Mouse (Mus musculus): ENCODE measurements around the gene Polr1e. TPM values are rescaled to one million over a fixed set of nuclear protein-coding genes. Genes with fewer than 3 reads are reported as not detected.

Polr1e gene
- total and polyA plus RNA-seq, 2 experiments from 2014 or later: 46.7 to 71.2 TPM

- H3K4me2 ChIP-seq (ENCODE audit: low read depth, low read length): peak overlapping the region; percentile 81
- no peaks in the 10 kb centered on the region for H3K9me3 ChIP-seq (replicated peaks; ENCODE audit: control insufficient read depth, low read length)
- TF ChIP-seq CTCF (IDR thresholded peaks at IDR 0.05; ENCODE audit: low read depth) (no peak), EP300 (IDR thresholded peaks at IDR 0.05; ENCODE audit: low read depth) (no peak)
- peak overlapping the region; percentile 51 for H3K9ac ChIP-seq (replicated peaks; ENCODE audit: low read depth, low read length)
- WGBS: 2% methylated on average over 14 of the region's 14 CpGs
- H3K36me3 ChIP-seq (replicated peaks; ENCODE audit: control insufficient read depth, insufficient read depth, low read length): peaks cover 14% of the 10 kb centered on the region
- DNase-seq (ENCODE audit: low spot score) (no peak), ATAC-seq (ENCODE audit: insufficient read depth, low read depth) (peak; percentile 38)
- H3K4me3 ChIP-seq (ENCODE audit: low read depth, low read length): peak overlapping the region; percentile 75
- peaks cover 18% of the 10 kb centered on the region for H3K4me1 ChIP-seq (ENCODE audit: control insufficient read depth, insufficient read depth)
- H3K27me3 ChIP-seq (ENCODE audit: control insufficient read depth, insufficient read depth, low read length): no peaks in the 10 kb centered on the region
- peak overlapping the region; percentile 52 for H3K27ac ChIP-seq (ENCODE audit: low read depth)
Measured at GRCm38 (mm10) chr4:45019009-45019408, 626 bp downstream of the Polr1e start.

GRCm38 (mm10) chr4:45026459-45026858, 8.1 kb downstream of the Polr1e start:
- no peaks in the 10 kb centered on the region for H3K27me3 ChIP-seq (ENCODE audit: control insufficient read depth, insufficient read depth, low read length)
- no peaks in the 10 kb centered on the region for H3K9me3 ChIP-seq (replicated peaks; ENCODE audit: control insufficient read depth, low read length)
- no peak overlapping the region for H3K27ac ChIP-seq (ENCODE audit: low read depth)
- H3K4me3 ChIP-seq (ENCODE audit: low read depth, low read length): no peak overlapping the region
- TF ChIP-seq CTCF (IDR thresholded peaks at IDR 0.05; ENCODE audit: low read depth) (no peak), EP300 (IDR thresholded peaks at IDR 0.05; ENCODE audit: low read depth) (no peak)
- H3K4me2 ChIP-seq (ENCODE audit: low read depth, low read length): no peak overlapping the region
- H3K9ac ChIP-seq (replicated peaks; ENCODE audit: low read depth, low read length): no peak overlapping the region
- WGBS: 87% methylated on average over 4 of the region's 4 CpGs
- no peaks in the 10 kb centered on the region for H3K4me1 ChIP-seq (ENCODE audit: control insufficient read depth, insufficient read depth)
- DNase-seq (ENCODE audit: low spot score) (no peak), ATAC-seq (ENCODE audit: insufficient read depth, low read depth) (no peak)
- H3K36me3 ChIP-seq (replicated peaks; ENCODE audit: control insufficient read depth, insufficient read depth, low read length): peaks cover 83% of the 10 kb centered on the region

GRCm38 (mm10) chr4:45032586-45032985, 14.2 kb downstream of the Polr1e start:
- Histone ChIP-seq H3K4me1 (ENCODE audit: control insufficient read depth, insufficient read depth) (peaks cover 7% of the 10 kb centered on the region), H3K36me3 (replicated peaks; ENCODE audit: control insufficient read depth, insufficient read depth, low read length) (peaks cover 81% of the 10 kb centered on the region), H3K4me2 (ENCODE audit: low read depth, low read length) (no peak overlapping the region), H3K27ac (ENCODE audit: low read depth) (no peak overlapping the region), H3K27me3 (ENCODE audit: control insufficient read depth, insufficient read depth, low read length) (no peaks in the 10 kb centered on the region), H3K9me3 (replicated peaks; ENCODE audit: control insufficient read depth, low read length) (no peaks in the 10 kb centered on the region), H3K4me3 (ENCODE audit: low read depth, low read length) (no peak overlapping the region), H3K9ac (replicated peaks; ENCODE audit: low read depth, low read length) (no peak overlapping the region)
- TF ChIP-seq CTCF (IDR thresholded peaks at IDR 0.05; ENCODE audit: low read depth): no peak
- TF ChIP-seq EP300 (IDR thresholded peaks at IDR 0.05; ENCODE audit: low read depth): no peak
- 75% methylated on average over 9 of the region's 9 CpGs for WGBS
- DNase-seq (ENCODE audit: low spot score) (no peak), ATAC-seq (ENCODE audit: insufficient read depth, low read depth) (no peak)

GRCm38 (mm10) chr4:45034693-45035628, 16.6 kb downstream of the Polr1e start:
- Histone ChIP-seq H3K27ac (ENCODE audit: low read depth) (peak overlapping the region; percentile 62; the same call in 1 of the 2 replicates), H3K4me1 (ENCODE audit: control insufficient read depth, insufficient read depth) (peaks cover 7% of the 10 kb centered on the region), H3K4me2 (ENCODE audit: low read depth, low read length) (no peak overlapping the region), H3K9ac (replicated peaks; ENCODE audit: low read depth, low read length) (0 out of 2 replicates have a peak overlapping the region, but pooled peaks have one; percentile 1), H3K4me3 (ENCODE audit: low read depth, low read length) (no peak overlapping the region), H3K27me3 (ENCODE audit: control insufficient read depth, insufficient read depth, low read length) (no peaks in the 10 kb centered on the region), H3K9me3 (replicated peaks; ENCODE audit: control insufficient read depth, low read length) (no peaks in the 10 kb centered on the region), H3K36me3 (replicated peaks; ENCODE audit: control insufficient read depth, insufficient read depth, low read length) (peaks cover 60% of the 10 kb centered on the region)
- ATAC-seq (ENCODE audit: insufficient read depth, low read depth): no peak
- 68% methylated on average over 16 of the region's 16 CpGs for WGBS
- TF ChIP-seq CTCF (IDR thresholded peaks at IDR 0.05; ENCODE audit: low read depth) (no peak), EP300 (IDR thresholded peaks at IDR 0.05; ENCODE audit: low read depth) (no peak)
- peak; percentile 42 for DNase-seq (ENCODE audit: low spot score)

GRCm38 (mm10) chr4:45036048-45036447, 17.7 kb downstream of the Polr1e start:
- no peak for TF ChIP-seq EP300 (IDR thresholded peaks at IDR 0.05; ENCODE audit: low read depth)
- TF ChIP-seq CTCF (IDR thresholded peaks at IDR 0.05; ENCODE audit: low read depth): no peak
- H3K27me3 ChIP-seq (ENCODE audit: control insufficient read depth, insufficient read depth, low read length): no peaks in the 10 kb centered on the region
- peaks cover 55% of the 10 kb centered on the region for H3K36me3 ChIP-seq (replicated peaks; ENCODE audit: control insufficient read depth, insufficient read depth, low read length)
- H3K4me2 ChIP-seq (ENCODE audit: low read depth, low read length): no peak overlapping the region
- 85% methylated on average over 10 of the region's 10 CpGs for WGBS
- no peak overlapping the region for H3K4me3 ChIP-seq (ENCODE audit: low read depth, low read length)
- H3K9ac ChIP-seq (replicated peaks; ENCODE audit: low read depth, low read length): no peak overlapping the region
- 0 out of 2 replicates have a peak overlapping the region, but pooled peaks have one; percentile 97 for H3K27ac ChIP-seq (ENCODE audit: low read depth)
- H3K4me1 ChIP-seq (ENCODE audit: control insufficient read depth, insufficient read depth): peaks cover 7% of the 10 kb centered on the region
- DNase-seq (ENCODE audit: low spot score) (no peak), ATAC-seq (ENCODE audit: insufficient read depth, low read depth) (no peak)
- no peaks in the 10 kb centered on the region for H3K9me3 ChIP-seq (replicated peaks; ENCODE audit: control insufficient read depth, low read length)

Measured in heart, postnatal 0 days (tissue).